Mouse (Mus musculus): ENCODE results near the gene Aldoart2.

DNA sequence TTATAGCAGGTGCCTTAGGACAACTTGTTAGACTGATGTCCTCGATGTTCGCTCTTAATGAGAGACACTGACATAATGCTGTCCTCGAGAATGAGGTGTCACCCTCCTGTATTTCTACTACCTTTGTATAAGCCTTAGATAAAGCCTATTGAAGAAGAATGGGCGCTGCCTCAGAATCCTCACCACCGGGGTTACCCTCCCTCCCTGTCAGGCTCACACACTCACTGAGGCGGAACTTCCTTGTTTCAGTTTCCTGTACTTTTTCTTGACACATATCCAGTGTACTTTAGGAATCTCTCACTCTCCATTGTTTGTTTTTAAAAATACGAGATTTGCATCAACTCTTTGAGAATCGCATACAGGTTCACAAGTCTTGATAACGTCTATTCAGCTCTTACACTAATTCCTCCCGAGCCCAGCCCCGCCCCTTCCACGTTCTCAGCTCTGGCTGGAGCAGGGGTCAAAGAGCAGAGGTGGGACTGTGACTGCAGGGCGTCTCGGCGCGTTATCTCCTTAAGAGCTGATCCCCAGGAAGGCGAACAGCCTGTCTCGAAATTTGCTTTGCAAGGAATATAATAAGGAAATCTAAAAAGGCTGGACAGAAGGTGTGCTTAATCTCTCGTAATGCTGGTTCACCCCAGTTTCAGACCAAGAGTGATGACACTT is 4.9 kb upstream of the Aldoart2 start:
- TF ChIP-seq POLR2A (IDR thresholded peaks at IDR 0.05; ENCODE audit: low read depth, low read length) (no peak), CTCF (conservative IDR thresholded peaks at IDR 0.05; ENCODE audit: insufficient read depth, insufficient read length, low read depth, low read length) (no peak)
